Mouse (Mus musculus): ENCODE data around the gene Lats2. TPM values are rescaled to one million over a fixed set of nuclear protein-coding genes. Genes with fewer than 3 reads are reported as not detected.
A peak's percentile ranks its signal among the peaks of the same experiment; 100 is the strongest.

Gene Lats2
- polyA plus RNA-seq, 1 experiment from 2014 or later, result 10.9 TPM

DNA sequence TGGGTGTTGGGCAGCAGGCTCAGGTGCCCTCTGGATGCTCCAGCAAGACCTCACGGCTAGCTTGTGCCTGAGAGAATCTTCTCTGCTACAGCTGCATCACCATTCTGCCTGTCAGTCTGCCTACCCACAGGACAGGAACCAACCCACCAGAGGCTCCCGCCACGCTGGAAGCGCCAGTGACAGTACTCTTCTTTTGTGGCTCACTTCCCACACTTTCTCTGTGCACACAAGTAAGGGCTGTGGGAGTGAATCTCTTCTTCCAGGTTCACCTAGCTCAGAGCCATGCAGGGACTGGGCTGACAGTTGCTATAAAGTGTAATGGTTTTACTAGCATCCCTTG, 51.5 kb downstream of the Lats2 start:
- Histone ChIP-seq H3K9me3 (ENCODE audit: control insufficient read depth, low read length) (no peaks in the 10 kb centered on the region), H3K9ac (ENCODE audit: low read length) (no peak overlapping the region), H3K4me2 (replicated peaks; ENCODE audit: low read depth) (no peak overlapping the region), H3K27ac (replicated peaks) (peak overlapping the region; percentile 81; the same call in 1 of the 2 replicates), H3K4me1 (replicated peaks; ENCODE audit: control insufficient read depth, insufficient read depth) (0 out of 2 replicates have a peak, but pooled peaks cover 2% of the 10 kb centered on the region), H3K36me3 (ENCODE audit: control insufficient read depth, insufficient read depth, low read length) (0 out of 2 replicates have a peak, but pooled peaks cover 3% of the 10 kb centered on the region), H3K27me3 (ENCODE audit: control insufficient read depth, insufficient read depth, low read length) (no peaks in the 10 kb centered on the region), H3K4me3 (ENCODE audit: low read depth, low read length) (no peak overlapping the region)
- TF ChIP-seq EP300 (optimal IDR thresholded peaks at IDR 0.05) (no peak), CTCF (IDR thresholded peaks at IDR 0.05; ENCODE audit: low read depth) (no peak)
- ATAC-seq (ENCODE audit: low FRiP score, low TSS enrichment) (no peak), DNase-seq (ENCODE audit: low spot score) (no peak)
- WGBS, result 72% methylated on average over 4 of the region's 4 CpGs

DNA sequence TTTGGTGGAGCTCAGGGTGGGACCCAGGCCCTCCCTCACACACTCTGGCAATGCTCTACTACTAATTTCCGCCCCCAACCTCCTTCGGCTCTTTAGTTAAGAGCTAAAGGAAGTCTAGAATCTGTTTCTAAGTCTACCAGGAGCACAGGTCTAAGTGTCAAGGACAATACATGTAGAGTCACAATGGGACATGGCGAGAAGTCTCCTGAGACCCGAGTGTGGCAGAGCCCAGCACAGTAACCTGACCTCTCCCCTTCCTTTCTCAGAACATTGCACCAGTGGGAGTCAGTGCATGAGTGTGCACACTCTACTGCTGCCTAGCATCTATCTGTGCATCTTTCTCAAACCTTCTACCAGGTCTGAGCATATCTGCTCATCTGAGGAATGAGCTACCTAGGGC, 52.4 kb downstream of the Lats2 start:
- ATAC-seq (ENCODE audit: low FRiP score, low TSS enrichment) (no peak), DNase-seq (ENCODE audit: low spot score) (no peak)
- H3K9ac ChIP-seq (ENCODE audit: low read length), result no peak overlapping the region
- H3K27me3 ChIP-seq (ENCODE audit: control insufficient read depth, insufficient read depth, low read length), result no peaks in the 10 kb centered on the region
- no peak overlapping the region for H3K4me2 ChIP-seq (replicated peaks; ENCODE audit: low read depth)
- TF ChIP-seq EP300 (optimal IDR thresholded peaks at IDR 0.05) (no peak), CTCF (IDR thresholded peaks at IDR 0.05; ENCODE audit: low read depth) (no peak)
- H3K36me3 ChIP-seq (ENCODE audit: control insufficient read depth, insufficient read depth, low read length), result 0 out of 2 replicates have a peak, but pooled peaks cover 3% of the 10 kb centered on the region
- WGBS, result 81% methylated on average over 4 of the region's 4 CpGs
- no peak overlapping the region for H3K27ac ChIP-seq (replicated peaks)
- H3K4me3 ChIP-seq (ENCODE audit: low read depth, low read length), result no peak overlapping the region
- H3K9me3 ChIP-seq (ENCODE audit: control insufficient read depth, low read length), result no peaks in the 10 kb centered on the region
- H3K4me1 ChIP-seq (replicated peaks; ENCODE audit: control insufficient read depth, insufficient read depth), result 0 out of 2 replicates have a peak, but pooled peaks cover 2% of the 10 kb centered on the region

DNA sequence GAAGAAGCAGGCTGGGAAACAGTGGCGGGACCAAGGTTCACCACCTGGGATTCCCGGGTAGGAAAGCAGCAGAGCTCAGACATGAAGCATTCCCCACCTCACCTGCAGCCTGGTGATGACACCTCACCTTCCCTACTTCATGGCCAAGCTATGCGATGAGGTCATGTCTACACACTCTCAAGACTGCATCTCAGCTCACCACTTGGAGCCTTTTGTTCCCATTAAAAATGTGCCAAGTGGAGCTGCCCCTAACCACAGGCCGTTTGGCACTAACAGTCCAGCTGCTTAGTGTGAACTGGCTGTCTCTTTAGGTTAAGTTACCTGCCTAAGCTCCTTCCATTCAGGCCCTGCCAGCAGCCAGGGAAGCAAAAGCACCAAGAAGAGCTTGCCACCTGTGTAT, 53.1 kb downstream of the Lats2 start:
- H3K4me1 ChIP-seq (replicated peaks; ENCODE audit: control insufficient read depth, insufficient read depth), result 0 out of 2 replicates have a peak, but pooled peaks cover 2% of the 10 kb centered on the region
- 0 out of 2 replicates have a peak, but pooled peaks cover 6% of the 10 kb centered on the region for H3K36me3 ChIP-seq (ENCODE audit: control insufficient read depth, insufficient read depth, low read length)
- DNase-seq (ENCODE audit: low spot score) (no peak), ATAC-seq (ENCODE audit: low FRiP score, low TSS enrichment) (no peak)
- H3K27me3 ChIP-seq (ENCODE audit: control insufficient read depth, insufficient read depth, low read length), result no peaks in the 10 kb centered on the region
- no peak overlapping the region for H3K9ac ChIP-seq (ENCODE audit: low read length)
- no peak overlapping the region for H3K4me3 ChIP-seq (ENCODE audit: low read depth, low read length)
- H3K9me3 ChIP-seq (ENCODE audit: control insufficient read depth, low read length), result no peaks in the 10 kb centered on the region
- H3K27ac ChIP-seq (replicated peaks), result no peak overlapping the region
- no peak overlapping the region for H3K4me2 ChIP-seq (replicated peaks; ENCODE audit: low read depth)
- WGBS, result 86% methylated on average over 4 of the region's 4 CpGs
- TF ChIP-seq CTCF (IDR thresholded peaks at IDR 0.05; ENCODE audit: low read depth) (no peak), EP300 (optimal IDR thresholded peaks at IDR 0.05) (no peak)

DNA sequence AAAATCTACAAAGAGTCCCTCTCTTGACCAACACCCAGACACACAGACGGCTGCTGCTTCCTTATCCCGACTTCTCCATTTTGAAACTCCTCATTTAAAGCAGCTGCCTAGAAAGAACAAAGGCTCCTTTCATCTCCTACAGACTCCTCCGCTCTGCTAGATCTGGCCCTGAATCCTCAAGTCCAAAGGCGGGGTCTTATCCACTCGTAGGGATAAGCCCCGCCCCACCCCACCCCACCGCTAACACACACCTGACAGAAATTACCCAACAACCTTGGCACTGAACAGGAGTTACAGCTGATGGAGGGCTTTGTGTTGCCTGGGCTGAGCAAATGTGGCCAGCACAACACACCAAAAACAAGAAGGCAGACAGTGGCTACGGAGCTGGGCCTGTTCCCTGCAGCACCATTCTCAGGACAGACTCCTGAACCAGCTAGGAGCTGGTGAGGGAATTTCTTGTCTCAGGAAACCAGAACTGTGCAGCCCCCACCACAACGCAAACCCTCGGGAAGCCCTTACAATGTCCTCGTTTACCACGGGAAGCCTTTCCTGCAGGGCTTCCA, 56.2 kb downstream of the Lats2 start:
- peak; percentile 51 for DNase-seq (ENCODE audit: low spot score)
- no peaks in the 10 kb centered on the region for H3K4me1 ChIP-seq (replicated peaks; ENCODE audit: control insufficient read depth, insufficient read depth)
- no peaks in the 10 kb centered on the region for H3K27me3 ChIP-seq (ENCODE audit: control insufficient read depth, insufficient read depth, low read length)
- peaks cover 16% of the 10 kb centered on the region; the same call in 1 of the 2 replicates for H3K36me3 ChIP-seq (ENCODE audit: control insufficient read depth, insufficient read depth, low read length)
- no peaks in the 10 kb centered on the region for H3K9me3 ChIP-seq (ENCODE audit: control insufficient read depth, low read length)
- ATAC-seq (ENCODE audit: low FRiP score, low TSS enrichment), result peak; percentile 72; the same call in 1 of the 2 replicates
- H3K9ac ChIP-seq (ENCODE audit: low read length), result no peak overlapping the region
- no peak overlapping the region for H3K4me2 ChIP-seq (replicated peaks; ENCODE audit: low read depth)
- H3K4me3 ChIP-seq (ENCODE audit: low read depth, low read length), result no peak overlapping the region
- TF ChIP-seq EP300 (optimal IDR thresholded peaks at IDR 0.05) (no peak), CTCF (IDR thresholded peaks at IDR 0.05; ENCODE audit: low read depth) (no peak)
- 65% methylated on average over 12 of the region's 12 CpGs for WGBS
- no peak overlapping the region for H3K27ac ChIP-seq (replicated peaks)

DNA sequence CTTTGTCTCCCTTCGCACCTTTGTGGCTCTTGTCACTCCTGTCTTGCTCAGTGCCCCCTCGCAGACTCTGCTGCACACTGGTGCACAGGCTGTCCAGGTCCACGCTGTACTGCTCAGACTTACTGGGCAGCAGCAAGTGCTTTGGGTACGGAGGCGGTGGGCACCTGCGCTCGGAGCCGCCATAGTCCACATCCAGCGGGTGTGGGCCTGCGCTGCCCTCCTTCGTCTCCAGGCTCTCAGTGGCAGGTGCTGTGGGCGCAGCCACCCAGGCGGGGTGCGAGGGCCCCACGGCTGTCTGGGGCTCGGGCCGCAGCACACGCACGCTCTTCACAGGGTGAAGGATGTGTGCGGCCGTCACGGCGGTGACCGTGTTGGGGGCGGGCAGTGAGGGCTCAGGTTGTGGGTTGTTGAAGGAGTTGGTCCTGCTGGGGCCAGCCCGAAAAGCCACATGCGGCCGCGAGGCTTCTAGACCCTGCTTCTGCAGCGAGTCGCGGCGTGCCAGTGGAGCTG, 58.7 kb downstream of the Lats2 start:
- peaks cover 27% of the 10 kb centered on the region for H3K36me3 ChIP-seq (ENCODE audit: control insufficient read depth, insufficient read depth, low read length)
- WGBS, result 96% methylated on average over 30 of the region's 33 CpGs
- no peaks in the 10 kb centered on the region for H3K4me1 ChIP-seq (replicated peaks; ENCODE audit: control insufficient read depth, insufficient read depth)
- H3K4me2 ChIP-seq (replicated peaks; ENCODE audit: low read depth), result no peak overlapping the region
- no peaks in the 10 kb centered on the region for H3K9me3 ChIP-seq (ENCODE audit: control insufficient read depth, low read length)
- no peak overlapping the region for H3K4me3 ChIP-seq (ENCODE audit: low read depth, low read length)
- DNase-seq (ENCODE audit: low spot score) (no peak), ATAC-seq (ENCODE audit: low FRiP score, low TSS enrichment) (no peak)
- no peaks in the 10 kb centered on the region for H3K27me3 ChIP-seq (ENCODE audit: control insufficient read depth, insufficient read depth, low read length)
- TF ChIP-seq EP300 (optimal IDR thresholded peaks at IDR 0.05), result no peak
- TF ChIP-seq CTCF (IDR thresholded peaks at IDR 0.05; ENCODE audit: low read depth), result no peak
- no peak overlapping the region for H3K27ac ChIP-seq (replicated peaks)
- no peak overlapping the region for H3K9ac ChIP-seq (ENCODE audit: low read length)

DNA sequence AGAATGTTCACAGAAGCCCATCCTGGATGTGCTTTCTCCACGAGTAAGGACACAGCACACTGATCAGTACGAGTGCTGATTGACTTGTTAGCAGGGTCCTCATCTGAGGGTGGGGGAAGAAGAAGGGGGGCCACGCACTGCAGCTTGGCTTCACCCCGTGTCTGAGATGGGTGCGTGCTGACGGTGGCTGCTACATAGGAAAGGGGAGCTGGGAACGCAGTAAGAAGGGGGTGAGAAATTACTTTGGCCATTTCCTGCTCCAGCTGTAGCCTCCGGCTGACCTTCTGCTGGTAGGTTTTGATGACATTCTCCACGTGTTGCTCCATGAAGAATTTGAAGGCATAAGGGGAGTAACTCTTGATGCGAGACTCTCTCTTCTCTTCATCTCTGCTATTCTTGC, 59.2 kb downstream of the Lats2 start:
- no peaks in the 10 kb centered on the region for H3K27me3 ChIP-seq (ENCODE audit: control insufficient read depth, insufficient read depth, low read length)
- ATAC-seq (ENCODE audit: low FRiP score, low TSS enrichment) (no peak), DNase-seq (ENCODE audit: low spot score) (no peak)
- H3K36me3 ChIP-seq (ENCODE audit: control insufficient read depth, insufficient read depth, low read length), result peaks cover 27% of the 10 kb centered on the region
- TF ChIP-seq CTCF (IDR thresholded peaks at IDR 0.05; ENCODE audit: low read depth), result no peak
- no peak for TF ChIP-seq EP300 (optimal IDR thresholded peaks at IDR 0.05)
- H3K4me2 ChIP-seq (replicated peaks; ENCODE audit: low read depth), result no peak overlapping the region
- no peaks in the 10 kb centered on the region for H3K9me3 ChIP-seq (ENCODE audit: control insufficient read depth, low read length)
- H3K27ac ChIP-seq (replicated peaks), result no peak overlapping the region
- no peak overlapping the region for H3K9ac ChIP-seq (ENCODE audit: low read length)
- 84% methylated on average over 10 of the region's 10 CpGs for WGBS
- H3K4me3 ChIP-seq (ENCODE audit: low read depth, low read length), result no peak overlapping the region
- no peaks in the 10 kb centered on the region for H3K4me1 ChIP-seq (replicated peaks; ENCODE audit: control insufficient read depth, insufficient read depth)

Data from stomach, postnatal 0 days (tissue).